Mouse (Mus musculus): ENCODE data around the gene Dock10.
"Not testable (repeated sequence)": the region's sequence is repeated elsewhere in the genome, so short reads cannot be mapped to it uniquely, and the experiment has no call there.

Gene Dock10

DNA sequence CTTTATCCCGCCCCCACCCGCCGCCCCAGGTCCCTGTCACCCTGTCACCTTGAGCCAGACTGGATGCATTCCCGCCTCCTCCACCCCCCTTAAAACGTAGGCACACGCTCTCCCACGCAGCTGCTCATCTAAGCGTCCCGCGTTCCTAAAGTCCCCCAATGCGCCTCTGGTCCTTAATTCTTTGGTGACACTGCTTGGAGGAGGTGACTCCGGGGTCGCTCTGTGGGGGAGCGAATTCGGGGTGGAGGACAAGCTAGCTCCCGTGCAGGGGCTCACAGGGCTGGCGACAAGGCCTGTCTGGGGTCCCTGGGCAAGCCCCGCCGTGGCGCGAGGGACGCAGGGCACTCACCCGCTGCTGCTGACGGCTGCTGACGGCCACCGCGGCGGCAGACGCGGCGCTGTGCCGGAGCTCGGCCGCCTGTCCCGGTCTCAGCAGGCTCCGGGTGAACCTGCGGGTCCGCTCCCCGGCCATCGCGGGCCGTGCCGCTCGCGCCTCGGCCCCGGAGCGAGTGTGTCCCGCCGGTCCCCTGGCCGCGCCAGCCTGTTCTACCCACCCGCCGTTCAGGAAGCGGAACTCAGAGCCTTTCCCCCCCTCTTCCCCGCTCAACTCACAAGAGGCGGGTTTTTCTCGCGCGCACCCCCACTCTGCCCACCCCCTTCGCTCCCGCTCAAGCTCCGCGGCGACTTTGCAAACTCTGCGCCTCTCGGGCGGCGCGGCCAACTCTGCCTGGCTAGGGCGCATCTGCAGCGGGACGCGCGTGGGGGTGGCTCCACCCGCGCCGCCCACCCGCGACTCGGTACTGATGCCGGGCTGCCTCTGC lies at the start of gene Dock10:
Gene Dock10, minus strand, starts transcription at position 551 of the 821 bp plus-strand sequence.
- DNase-seq (ENCODE audit: low read depth): peak; percentile 85

DNA sequence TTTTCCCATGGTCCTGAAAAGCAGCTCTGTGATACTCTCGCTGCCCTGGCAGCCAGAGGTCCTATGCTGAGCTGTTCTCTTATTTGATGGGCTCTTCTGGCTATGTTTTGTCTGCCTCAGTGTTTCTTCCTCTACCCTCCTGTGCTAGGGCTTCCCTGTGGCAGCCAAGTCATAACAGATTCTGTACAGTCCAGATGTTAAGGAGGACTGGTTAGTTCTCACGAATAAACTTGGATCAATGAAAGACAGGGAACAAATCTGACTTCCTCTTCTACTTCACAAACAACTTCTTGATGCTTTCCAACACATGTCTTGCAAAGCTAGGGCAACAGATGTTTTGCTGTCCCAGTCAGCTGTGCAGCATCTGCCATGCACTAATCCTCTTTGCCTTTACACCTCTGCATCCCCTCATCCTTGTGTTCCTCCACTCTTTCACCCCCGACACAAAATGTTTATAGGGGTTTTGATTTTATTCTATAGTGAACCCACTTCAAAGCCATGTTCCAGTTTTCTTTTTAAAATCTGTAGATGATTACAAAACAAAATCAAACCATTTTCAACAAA lies 48.6 kb upstream of the Dock10 start:
- no peak for DNase-seq (ENCODE audit: low read depth)

DNA sequence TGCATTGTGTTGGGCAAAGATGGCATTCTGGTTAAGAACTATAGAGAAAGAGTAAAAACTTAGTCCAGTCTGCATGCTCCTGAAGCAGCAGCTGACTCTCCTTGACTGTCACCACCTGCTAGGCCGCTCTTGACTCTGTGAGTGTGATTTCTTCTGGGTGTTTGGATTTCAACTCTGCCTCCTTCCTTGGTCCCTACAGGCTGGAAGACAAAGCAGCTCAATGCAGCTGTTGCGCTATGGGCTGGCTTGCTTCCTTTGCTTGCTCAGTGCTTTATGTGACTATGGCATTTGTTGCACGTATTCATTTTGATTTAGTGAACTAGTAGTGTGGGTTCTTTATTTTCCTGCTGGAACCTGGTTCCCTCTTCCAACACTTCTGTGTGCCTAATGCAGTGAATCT lies 43.7 kb upstream of the Dock10 start:
- no peak for DNase-seq (ENCODE audit: low read depth)

DNA sequence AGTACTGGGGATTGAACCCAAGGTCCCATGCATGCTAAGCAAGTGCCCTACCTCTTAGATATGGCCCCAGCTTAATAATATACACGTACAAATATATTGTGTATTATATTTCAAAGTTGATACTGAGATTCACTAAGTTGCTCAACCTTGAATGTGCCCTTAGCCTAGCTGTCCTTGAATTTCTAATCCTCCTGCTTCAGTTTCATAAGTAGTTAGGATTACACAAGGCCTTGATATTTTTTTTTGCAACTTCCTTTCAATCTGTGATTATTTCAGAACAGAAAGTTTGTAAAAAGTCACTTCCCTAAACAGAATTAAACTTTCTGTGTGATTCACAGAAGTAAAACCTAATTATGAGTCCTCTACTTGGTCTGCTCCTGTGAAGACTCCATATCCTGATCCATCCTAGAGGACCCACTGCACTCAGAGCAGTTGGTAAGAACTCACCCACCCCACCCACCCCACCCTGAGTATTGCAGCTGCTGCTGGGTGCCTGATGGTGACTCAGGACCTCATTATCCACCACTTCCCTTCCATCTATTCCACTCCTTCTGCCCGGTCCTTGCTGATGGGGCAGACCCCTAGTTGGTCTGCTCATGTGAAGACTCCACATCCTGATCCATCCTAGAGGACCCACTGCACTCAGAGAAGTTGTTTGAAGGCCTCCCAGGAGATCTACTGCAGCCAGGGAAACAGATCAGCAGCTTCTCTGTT lies 26.9 kb upstream of the Dock10 start:
- no peak for DNase-seq (ENCODE audit: low read depth)

DNA sequence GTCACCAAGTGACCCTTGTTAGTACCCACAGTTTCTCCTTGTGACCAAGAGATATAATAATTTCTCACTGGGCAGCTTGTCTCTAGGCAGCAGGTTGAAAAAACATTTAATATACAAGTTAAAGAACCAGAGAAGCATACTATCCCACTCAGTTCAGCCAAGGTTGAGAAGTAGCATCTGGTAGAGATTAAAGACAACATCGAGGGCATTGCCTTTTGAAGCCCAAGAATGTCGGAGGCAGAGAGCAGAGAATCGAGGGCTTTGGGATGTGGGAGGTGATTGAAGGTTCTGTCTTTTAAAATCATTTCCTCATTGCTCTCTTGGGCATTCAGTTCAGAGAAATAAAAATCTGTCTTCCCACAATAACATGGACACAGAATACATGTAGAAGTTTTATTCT lies 25.8 kb upstream of the Dock10 start:
- DNase-seq (ENCODE audit: low read depth): no peak

DNA sequence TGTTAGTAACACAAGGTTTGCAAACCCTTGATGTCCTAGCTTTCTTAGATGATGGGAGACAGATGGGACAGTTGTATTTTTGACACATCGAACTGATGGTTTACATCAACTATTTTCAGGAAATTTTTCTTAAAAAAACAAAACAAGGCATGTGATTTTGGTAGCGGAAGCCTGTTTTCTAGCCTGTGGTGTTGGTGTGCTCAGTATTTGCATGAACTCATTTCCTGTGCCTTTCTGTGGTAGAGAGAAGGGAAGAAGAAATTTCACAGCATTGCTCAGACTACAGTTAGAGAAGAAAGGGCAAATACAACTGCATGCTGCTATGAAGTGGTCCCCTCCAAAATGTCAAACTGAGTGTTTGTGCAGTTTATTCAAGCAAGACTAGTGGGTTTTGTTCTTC lies 7.2 kb upstream of the Dock10 start:
- DNase-seq (ENCODE audit: low read depth): peak; percentile 78

DNA sequence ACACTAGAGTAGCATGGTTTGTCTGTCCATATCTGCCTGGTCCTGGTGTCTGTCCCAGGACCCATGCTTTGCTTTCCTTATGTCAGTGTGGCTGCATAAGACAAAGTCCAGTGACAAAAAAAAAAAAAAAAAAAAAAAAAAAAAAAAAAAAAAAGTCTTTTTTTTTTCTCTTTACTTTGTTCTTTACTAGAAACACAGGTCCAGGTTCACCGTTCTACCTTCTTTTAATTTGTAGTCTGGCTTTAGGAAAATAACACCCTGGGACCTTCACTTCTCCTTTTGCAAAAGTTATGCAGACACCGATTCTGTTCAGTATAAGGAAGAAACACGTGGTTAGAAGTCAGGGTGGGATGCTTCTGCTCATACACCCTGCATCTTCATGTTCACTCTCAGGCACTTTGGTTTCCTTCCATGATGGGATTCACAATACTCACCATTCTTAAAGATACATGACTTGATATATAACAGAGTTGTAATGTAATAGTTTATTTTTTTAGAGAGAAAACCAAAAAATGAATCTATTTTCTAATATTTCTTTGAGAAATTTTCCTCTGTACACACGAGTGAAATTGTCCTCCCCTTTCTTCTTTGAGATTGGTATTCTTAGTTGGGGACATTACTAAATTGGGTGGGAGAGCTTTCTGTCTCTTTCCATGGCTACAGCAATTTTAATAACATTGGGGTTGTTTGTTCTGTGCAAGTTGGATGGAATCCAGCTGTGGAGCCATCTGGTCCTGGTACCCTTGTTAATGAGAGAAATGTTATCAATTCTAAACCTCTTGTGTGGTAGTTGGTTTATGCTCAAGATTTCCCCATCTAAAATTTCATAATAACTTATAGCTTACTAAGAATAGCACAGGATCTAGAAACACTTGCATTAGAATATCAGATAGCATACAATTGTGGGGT lies 5.0 kb upstream of the Dock10 start:
- no peak for DNase-seq (ENCODE audit: low read depth)

DNA sequence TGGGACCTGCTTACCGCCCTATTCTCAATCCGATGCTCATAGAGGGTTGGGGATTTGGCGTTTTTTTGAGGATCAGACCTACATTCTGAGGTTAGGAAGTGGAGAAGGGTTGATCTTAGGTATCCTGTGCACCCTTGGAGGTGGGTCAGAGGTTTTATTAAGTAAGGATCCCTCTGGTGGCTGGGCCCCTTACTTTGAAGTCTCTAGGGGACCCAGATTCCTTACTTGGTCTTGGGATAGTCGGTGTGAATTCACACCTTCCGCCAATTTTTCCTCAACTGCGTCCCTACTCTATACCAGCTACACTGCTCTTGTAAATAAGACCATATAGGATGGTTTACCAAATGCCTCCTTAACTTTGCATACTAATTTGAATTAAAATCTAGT lies 464 bp upstream of the Dock10 start:
- no peak for DNase-seq (ENCODE audit: low read depth)

DNA sequence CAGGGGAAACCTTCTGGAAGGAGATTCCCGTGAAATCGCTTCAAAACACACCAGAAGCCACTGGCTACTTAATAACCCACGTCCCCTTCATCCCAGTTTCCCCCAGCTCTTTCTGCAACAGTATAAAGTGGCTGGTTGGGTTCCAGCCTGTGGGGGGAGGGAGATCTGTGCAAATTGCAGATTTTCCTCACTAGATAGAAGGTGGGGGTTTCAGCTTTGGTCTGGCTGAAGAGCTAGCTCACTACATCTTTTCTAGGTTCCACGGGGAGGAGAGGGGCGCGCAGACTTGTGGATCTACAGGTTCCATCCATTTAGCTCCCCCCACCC lies 714 bp downstream of the Dock10 start:
- DNase-seq (ENCODE audit: low read depth): no peak

DNA sequence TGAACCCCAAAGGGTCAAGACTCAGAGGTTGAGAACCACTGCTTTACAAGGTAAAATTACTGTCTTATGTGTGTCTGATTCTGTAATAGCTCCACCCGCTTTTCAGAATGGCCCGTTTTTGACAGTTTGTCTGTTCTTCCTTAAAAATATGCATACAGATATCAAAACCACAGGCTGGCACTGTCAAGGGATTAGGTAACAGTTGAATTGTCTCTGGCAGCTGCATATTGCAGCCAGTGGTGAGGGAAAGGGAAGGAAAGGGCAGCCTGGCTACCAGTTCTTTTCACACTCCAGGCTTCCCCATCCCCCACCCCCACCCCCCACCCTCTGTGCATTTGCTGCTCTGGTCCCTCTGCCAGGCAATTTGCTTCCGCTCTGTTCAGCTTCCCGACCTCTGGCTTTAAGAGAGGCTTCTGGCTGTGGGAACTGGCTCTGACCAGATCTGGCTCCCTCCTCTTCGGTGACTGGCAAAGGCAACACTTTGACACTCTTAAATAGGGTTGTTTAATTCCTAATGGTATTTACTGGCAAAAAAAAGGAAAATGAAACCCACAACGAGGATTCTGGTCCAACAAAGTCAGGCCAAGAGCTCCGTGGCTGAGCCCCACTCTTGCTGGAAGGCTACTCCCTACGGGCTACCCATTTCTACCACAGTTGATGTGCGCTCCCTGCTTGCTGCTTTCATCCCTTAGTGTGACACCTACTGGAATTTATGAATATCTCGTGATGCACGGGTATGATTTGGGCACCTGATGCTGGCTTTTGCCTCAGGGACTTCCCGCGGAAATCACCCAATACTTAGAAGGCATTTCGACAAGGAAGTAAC lies 1.3 kb downstream of the Dock10 start:
- DNase-seq (ENCODE audit: low read depth): peak; percentile 89

DNA sequence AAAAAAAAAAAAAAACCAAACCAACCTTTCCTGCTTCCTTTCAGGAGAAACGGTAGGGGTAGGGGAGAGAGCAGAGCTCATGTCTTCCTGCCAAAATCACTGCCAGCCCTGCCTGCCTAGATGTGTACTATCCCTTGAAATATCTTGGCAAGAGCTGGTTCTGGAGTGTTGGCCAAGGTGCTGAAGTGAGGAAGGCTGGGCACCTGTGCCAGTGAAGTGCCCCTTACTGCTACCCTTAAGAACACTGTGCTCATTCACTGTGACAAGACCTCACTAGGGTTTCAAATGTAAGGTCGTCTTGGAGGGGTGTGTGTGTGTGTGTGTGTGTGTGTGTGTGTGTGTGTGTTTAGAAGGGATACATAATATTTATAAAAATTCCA lies 2.3 kb downstream of the Dock10 start:
- DNase-seq (ENCODE audit: low read depth): no peak

DNA sequence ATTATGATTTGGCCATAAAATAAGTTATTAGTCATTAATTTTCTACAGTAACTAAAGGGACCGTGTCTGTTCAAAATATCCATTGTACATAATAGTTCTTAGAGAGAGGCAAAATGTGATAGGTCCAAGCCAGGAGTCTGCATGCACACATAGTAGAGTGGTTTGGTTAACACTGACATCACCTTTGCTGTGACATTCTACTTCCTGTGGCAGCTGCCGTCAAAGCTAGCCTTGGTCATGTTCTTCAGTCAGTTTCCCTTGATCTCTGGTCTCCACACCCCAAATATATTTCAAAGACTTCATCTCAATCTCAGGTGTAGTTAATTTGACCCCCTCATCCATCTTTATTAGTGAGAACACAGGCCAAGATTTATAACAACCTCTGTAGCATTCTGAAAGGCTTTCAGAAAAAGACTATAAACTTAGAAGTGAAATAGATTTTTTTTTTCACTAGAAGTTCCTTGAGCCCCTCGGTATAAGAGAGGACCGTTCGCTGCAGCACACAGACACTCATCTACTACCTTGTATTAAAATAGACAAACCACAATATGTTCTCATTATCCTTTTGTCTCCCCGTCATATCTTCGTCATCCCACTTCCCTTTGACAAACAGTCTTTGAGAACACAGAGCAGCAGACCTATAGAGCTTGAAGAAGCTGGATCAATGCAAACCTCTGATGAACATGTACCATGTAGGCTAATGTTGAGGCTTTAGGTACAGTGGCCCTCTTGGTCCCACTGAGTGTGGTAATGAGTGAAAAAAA lies 2.8 kb downstream of the Dock10 start:
- peak; percentile 85 for DNase-seq (ENCODE audit: low read depth)

DNA sequence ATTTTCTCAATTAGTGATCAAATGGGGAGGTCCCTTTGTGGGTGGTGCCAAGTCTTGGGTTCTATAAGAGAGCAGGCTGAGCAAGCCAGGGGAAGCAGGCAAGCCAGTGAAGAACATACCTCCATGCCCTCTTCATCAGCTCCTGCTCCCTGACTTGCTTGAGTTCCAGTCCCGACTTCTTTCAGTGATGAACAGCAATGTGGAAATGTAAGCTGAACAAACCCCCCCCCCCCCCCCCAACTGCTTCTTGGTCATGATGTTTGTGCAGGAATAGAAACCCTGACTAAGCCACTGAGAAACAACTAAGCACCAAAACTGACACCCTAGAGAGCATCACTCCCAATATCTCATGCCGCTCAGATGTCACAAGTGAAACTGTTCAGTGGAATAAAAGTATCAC lies 9.2 kb downstream of the Dock10 start:
- DNase-seq (ENCODE audit: low read depth): not testable (repeated sequence)

DNA sequence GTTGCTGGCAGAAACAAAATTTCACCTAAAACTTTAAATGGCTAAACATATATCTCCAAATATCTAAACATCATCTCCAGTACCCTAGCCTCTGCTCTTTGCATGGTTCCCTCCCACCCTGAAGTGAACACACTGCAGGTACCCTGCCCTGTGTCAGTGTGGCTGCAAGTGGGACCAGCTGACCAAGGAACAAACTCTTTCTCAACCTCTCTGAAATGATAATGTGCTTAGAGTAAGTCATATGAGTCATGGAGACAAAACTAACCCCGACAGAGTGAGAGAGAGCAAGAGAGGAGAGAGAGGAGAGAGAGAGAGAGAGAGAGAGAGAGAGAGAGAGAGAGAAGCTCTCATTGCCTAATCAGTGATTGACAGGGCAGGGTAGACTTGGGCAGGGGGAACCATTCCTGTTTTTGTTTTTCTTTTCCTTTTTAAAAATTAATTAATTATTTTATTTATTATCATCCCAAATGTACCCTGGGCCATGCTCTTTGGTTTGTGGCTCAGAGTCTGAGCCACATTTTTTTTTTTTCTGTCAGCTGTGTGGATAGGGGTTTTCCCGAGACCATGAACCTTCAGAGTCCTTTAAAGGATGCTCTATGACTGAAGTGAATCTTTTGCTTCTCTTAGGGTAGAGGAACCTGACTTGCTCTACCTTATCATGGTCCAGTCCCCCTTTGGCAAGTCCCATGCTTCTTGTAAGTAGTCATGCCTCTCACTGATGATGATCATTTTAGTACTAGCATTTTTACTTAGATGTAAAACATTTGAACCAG lies 11.4 kb downstream of the Dock10 start:
- DNase-seq (ENCODE audit: low read depth): peak; percentile 72

DNA sequence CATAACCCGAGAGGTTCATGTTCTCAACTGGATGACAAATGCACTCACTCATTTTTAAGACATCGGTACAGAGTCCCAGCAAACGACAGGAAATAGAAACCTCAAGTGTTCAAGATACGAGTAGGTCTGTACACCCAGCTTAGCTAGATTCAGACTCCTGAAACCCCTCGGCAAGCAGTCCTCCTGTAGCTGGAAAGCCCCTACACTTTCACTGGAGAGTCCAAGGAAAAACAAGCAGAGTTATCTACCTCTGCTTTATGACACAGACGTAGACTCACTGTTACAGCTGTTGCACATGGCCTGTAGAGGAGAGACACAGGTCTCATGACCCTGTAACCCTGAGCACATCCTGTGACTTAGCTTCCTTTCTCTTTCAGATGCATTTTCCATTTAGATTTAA lies 12.1 kb downstream of the Dock10 start:
- DNase-seq (ENCODE audit: low read depth): peak; percentile 83

DNA sequence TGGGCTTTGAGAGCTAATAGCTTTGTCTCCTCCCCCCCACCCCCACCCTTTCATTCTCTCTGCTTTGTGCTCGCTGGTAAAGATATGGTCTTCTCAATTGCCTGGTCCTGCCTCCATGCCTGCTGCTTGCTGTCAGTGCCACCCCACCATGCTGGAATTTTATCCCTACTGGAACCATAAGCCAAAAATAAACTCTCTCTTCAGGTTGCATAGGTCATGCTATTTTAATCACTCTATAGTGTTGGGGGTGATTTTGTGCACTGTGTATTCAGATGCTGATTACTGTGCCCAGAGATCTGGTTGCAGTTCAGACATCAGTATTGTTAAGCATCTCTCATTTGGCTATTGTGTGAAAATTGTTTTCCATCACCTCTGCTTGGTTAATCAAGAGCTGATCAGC lies 18.9 kb downstream of the Dock10 start:
- DNase-seq (ENCODE audit: low read depth): no peak

DNA sequence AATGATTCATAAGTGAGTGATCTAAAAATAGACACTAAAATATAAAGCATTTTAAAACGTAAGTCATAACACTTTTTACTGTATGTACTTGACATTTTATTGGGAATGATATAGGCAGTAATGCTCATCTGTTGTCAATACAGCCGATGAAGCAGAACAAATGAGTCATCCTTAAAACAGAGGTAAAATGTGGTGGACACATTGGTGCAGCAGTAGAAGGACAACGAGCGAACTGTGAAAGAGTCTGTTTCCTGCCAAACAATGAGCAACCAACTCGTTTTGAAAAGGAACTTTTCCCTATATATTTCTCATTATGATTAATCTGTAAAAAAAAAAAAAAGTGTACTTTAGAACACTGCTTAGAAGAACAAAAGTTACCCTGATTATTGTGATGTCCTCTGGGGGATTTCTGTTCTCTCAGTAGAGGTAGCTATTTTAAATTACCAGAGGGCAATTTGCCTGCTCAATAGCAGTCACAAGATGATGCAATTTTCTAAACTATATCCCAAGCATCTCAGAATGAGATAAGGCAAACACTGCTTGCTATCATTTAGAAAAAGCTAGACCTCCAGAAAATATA lies 20.4 kb downstream of the Dock10 start:
- no peak for DNase-seq (ENCODE audit: low read depth)

DNA sequence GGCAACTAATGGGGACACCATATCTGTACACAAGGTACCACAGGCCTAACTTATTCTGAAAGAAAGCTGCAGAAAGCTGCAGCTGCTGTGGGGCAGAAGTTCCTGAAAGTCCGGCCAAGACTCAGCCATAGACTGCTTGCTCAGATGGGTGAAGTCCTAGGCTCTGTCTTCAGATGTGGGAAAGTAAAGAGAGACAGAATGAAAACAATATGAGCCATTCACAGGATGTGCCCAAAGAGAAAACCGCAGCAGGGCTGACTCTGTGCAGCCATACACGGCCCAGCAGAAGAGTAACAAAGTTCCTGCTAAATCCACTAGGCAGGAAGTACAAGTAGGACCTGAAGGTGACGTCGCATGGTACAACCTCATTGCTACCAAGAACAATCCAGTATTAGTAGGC lies 27.7 kb downstream of the Dock10 start:
- peak; percentile 73 for DNase-seq (ENCODE audit: low read depth)

DNA sequence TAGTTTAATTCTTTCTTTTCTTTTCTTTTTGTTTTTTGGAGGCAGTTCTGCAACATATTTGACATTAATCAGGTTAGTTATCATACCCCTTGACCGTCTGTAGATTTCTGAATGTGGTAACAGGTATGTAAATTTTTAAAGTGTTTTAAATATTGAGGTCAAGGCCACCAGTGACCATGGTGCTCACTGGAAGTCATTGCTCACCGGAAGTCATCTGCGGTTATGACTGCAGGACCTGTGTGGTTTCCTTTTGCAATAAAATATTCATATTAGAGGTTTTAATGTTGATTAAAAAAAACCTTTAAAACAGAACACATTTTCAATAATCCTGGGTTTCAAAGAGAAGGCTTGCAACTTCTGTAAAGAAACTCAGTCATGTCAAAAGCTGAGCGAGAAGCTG lies 28.2 kb downstream of the Dock10 start:
- DNase-seq (ENCODE audit: low read depth): no peak

DNA sequence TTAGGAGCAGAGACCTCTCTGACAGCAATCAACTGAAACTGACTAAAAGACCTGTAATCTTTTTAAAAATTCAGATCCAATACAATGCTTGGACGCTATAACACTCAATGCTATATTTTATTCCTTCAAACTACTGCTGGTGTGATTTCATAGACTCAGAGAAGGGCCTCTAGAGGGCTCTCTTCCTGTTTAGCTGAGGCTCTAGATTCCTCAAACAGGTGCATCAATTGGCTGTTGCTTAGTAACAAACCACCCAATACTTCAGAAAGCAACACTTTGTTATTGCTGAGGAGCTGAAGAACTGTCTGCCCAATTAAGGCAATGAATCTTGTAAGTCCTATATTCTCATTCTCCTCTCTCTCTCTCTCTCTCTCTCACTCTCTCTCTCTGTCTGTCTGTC lies 30.1 kb downstream of the Dock10 start:
- DNase-seq (ENCODE audit: low read depth): peak; percentile 89
